Mouse (Mus musculus) MN1 (cell line): ENCODE results near the gene F2rl3.

ENCODE experiments used
- DNase-seq: peaks from one replicate; pipeline ENCODE4 v3.0.0-alpha.2; 2016; ENCODE audit warnings: low spot score

Gene F2rl3

DNA sequence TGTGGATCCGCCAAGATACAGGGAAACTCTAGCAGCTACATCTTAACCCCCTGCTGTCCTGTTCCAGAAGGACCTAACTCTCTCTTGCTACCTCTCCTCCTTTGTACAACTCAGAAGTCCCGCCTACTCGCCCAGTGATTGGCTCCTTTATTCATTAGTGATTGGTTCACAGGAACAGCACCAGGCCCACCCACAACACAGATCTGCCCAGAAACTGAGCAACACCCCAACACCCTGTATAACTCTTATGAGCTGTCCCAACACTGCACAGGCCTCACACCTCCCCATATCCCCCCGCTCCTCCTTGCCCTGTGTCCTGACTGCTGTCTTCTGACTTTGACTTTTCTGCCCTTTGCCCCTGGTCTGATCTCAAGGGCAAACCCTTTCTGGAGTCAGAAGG lies 4.0 kb downstream of the F2rl3 start:
- DNase-seq, result no peak

GRCm38 (mm10) chr8:72766777-72767176 lies 5.1 kb downstream of the F2rl3 start:
- DNase-seq, result no peak

GRCm38 (mm10) chr8:72777797-72778196 lies 16.1 kb downstream of the F2rl3 start:
- DNase-seq, result no peak

- DNase-seq, result no peak
Measured at GRCm38 (mm10) chr8:72780644-72781043, 19.0 kb downstream of the F2rl3 start.

GRCm38 (mm10) chr8:72801583-72801982 lies 39.9 kb downstream of the F2rl3 start:
- no peak for DNase-seq

DNA sequence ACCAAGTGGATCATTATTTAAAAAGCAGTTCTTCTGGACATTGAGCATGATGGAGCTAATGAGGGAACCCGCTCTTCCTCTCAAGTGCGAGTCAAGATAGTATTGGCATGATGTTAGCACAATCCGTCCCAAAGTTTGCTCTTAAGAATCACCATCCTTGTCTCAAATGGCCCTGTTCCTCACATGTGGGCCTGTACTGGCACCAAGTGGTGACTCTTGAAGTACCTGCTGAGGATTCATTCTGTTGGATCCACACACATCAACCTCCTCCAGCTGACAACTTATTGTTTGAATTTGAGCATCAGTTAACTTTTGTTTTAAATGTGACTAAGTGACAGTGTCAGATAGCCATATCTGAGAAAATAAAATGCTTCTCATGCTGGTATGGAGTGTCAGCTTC lies 51.0 kb downstream of the F2rl3 start:
- no peak for DNase-seq
